Mouse (Mus musculus): Measurements from ENCODE around the gene Foxred2. TPM values are rescaled to one million over a fixed set of nuclear protein-coding genes. Genes with fewer than 3 reads are reported as not detected.

The Foxred2 gene
- polyA plus RNA-seq, 1 experiment, result 9.7 TPM

GRCm38 (mm10) chr15:77906545-77906944, 50.0 kb downstream of the Foxred2 start:
- Histone ChIP-seq H3K27me3 (ENCODE audit: control insufficient read depth, insufficient read depth, low read length) (no peaks in the 10 kb centered on the region), H3K4me1 (replicated peaks; ENCODE audit: control insufficient read depth, insufficient read depth, low read length) (peaks cover 24% of the 10 kb centered on the region), H3K27ac (ENCODE audit: control insufficient read depth, insufficient read depth, low read length) (no peak overlapping the region), H3K36me3 (ENCODE audit: control insufficient read depth, insufficient read depth, low read length) (no peaks in the 10 kb centered on the region), H3K4me3 (ENCODE audit: control insufficient read depth, insufficient read depth, low read length) (no peak overlapping the region)
- 90% methylated on average over 10 of the region's 10 CpGs for WGBS
- no peak for TF ChIP-seq POLR2A (IDR thresholded peaks at IDR 0.05; ENCODE audit: control insufficient read depth, extremely low read depth, insufficient read depth, low read length, poor library complexity)
- no peak for DNase-seq

- 92% methylated on average over 8 of the region's 8 CpGs for WGBS
- Histone ChIP-seq H3K4me3 (ENCODE audit: control insufficient read depth, insufficient read depth, low read length) (no peak overlapping the region), H3K4me1 (replicated peaks; ENCODE audit: control insufficient read depth, insufficient read depth, low read length) (peaks cover 24% of the 10 kb centered on the region), H3K27ac (ENCODE audit: control insufficient read depth, insufficient read depth, low read length) (no peak overlapping the region), H3K36me3 (ENCODE audit: control insufficient read depth, insufficient read depth, low read length) (no peaks in the 10 kb centered on the region), H3K27me3 (ENCODE audit: control insufficient read depth, insufficient read depth, low read length) (no peaks in the 10 kb centered on the region)
- DNase-seq, result no peak
- TF ChIP-seq CTCF (IDR thresholded peaks at IDR 0.05; ENCODE audit: borderline replicate concordance, control insufficient read depth, extremely low read depth, insufficient read depth, low read length, poor library complexity) (no peak), POLR2A (IDR thresholded peaks at IDR 0.05; ENCODE audit: control insufficient read depth, extremely low read depth, insufficient read depth, low read length, poor library complexity) (no peak)
Observed at GRCm38 (mm10) chr15:77906081-77906480, 50.4 kb downstream of the Foxred2 start.

- DNase-seq, result peak; percentile 71
- 18% methylated on average over 26 of the region's 26 CpGs for WGBS
- H3K27ac ChIP-seq (ENCODE audit: control insufficient read depth, insufficient read depth, low read length), result peak overlapping the region; percentile 37
- TF ChIP-seq CTCF (IDR thresholded peaks at IDR 0.05; ENCODE audit: borderline replicate concordance, control insufficient read depth, extremely low read depth, insufficient read depth, low read length, poor library complexity), result 0 out of 2 replicates have a peak, but pooled peaks have one; percentile 13
- TF ChIP-seq POLR2A (IDR thresholded peaks at IDR 0.05; ENCODE audit: control insufficient read depth, extremely low read depth, insufficient read depth, low read length, poor library complexity), result no peak
- no peaks in the 10 kb centered on the region for H3K36me3 ChIP-seq (ENCODE audit: control insufficient read depth, insufficient read depth, low read length)
- peak overlapping the region; percentile 24; the same call in 1 of the 2 replicates for H3K4me3 ChIP-seq (ENCODE audit: control insufficient read depth, insufficient read depth, low read length)
- H3K4me1 ChIP-seq (replicated peaks; ENCODE audit: control insufficient read depth, insufficient read depth, low read length), result peaks cover 24% of the 10 kb centered on the region
- H3K27me3 ChIP-seq (ENCODE audit: control insufficient read depth, insufficient read depth, low read length), result no peaks in the 10 kb centered on the region
Observed at GRCm38 (mm10) chr15:77905275-77905970, 51.1 kb downstream of the Foxred2 start.

GRCm38 (mm10) chr15:77904363-77904892, 52.1 kb downstream of the Foxred2 start:
- Histone ChIP-seq H3K27ac (ENCODE audit: control insufficient read depth, insufficient read depth, low read length) (peak overlapping the region; percentile 4; the same call in 1 of the 2 replicates), H3K36me3 (ENCODE audit: control insufficient read depth, insufficient read depth, low read length) (no peaks in the 10 kb centered on the region), H3K4me3 (ENCODE audit: control insufficient read depth, insufficient read depth, low read length) (no peak overlapping the region), H3K4me1 (replicated peaks; ENCODE audit: control insufficient read depth, insufficient read depth, low read length) (peaks cover 24% of the 10 kb centered on the region), H3K27me3 (ENCODE audit: control insufficient read depth, insufficient read depth, low read length) (no peaks in the 10 kb centered on the region)
- WGBS, result 23% methylated on average over 12 of the region's 12 CpGs
- TF ChIP-seq POLR2A (IDR thresholded peaks at IDR 0.05; ENCODE audit: control insufficient read depth, extremely low read depth, insufficient read depth, low read length, poor library complexity) (no peak), CTCF (IDR thresholded peaks at IDR 0.05; ENCODE audit: borderline replicate concordance, control insufficient read depth, extremely low read depth, insufficient read depth, low read length, poor library complexity) (no peak)
- DNase-seq, result peak; percentile 51

GRCm38 (mm10) chr15:77903176-77903575, 53.3 kb downstream of the Foxred2 start:
- Histone ChIP-seq H3K4me1 (replicated peaks; ENCODE audit: control insufficient read depth, insufficient read depth, low read length) (peaks cover 24% of the 10 kb centered on the region), H3K27me3 (ENCODE audit: control insufficient read depth, insufficient read depth, low read length) (no peaks in the 10 kb centered on the region), H3K27ac (ENCODE audit: control insufficient read depth, insufficient read depth, low read length) (no peak overlapping the region), H3K4me3 (ENCODE audit: control insufficient read depth, insufficient read depth, low read length) (no peak overlapping the region), H3K36me3 (ENCODE audit: control insufficient read depth, insufficient read depth, low read length) (no peaks in the 10 kb centered on the region)
- TF ChIP-seq POLR2A (IDR thresholded peaks at IDR 0.05; ENCODE audit: control insufficient read depth, extremely low read depth, insufficient read depth, low read length, poor library complexity), result no peak
- DNase-seq, result no peak
- 74% methylated on average over 5 of the region's 5 CpGs for WGBS

- 80% methylated on average over 13 of the region's 14 CpGs for WGBS
- Histone ChIP-seq H3K4me1 (replicated peaks; ENCODE audit: control insufficient read depth, insufficient read depth, low read length) (peaks cover 7% of the 10 kb centered on the region), H3K36me3 (ENCODE audit: control insufficient read depth, insufficient read depth, low read length) (no peaks in the 10 kb centered on the region), H3K4me3 (ENCODE audit: control insufficient read depth, insufficient read depth, low read length) (no peak overlapping the region), H3K27ac (ENCODE audit: control insufficient read depth, insufficient read depth, low read length) (peak overlapping the region; percentile 2; the same call in 1 of the 2 replicates), H3K27me3 (ENCODE audit: control insufficient read depth, insufficient read depth, low read length) (no peaks in the 10 kb centered on the region)
- no peak for TF ChIP-seq POLR2A (IDR thresholded peaks at IDR 0.05; ENCODE audit: control insufficient read depth, extremely low read depth, insufficient read depth, low read length, poor library complexity)
- TF ChIP-seq CTCF (IDR thresholded peaks at IDR 0.05; ENCODE audit: borderline replicate concordance, control insufficient read depth, extremely low read depth, insufficient read depth, low read length, poor library complexity), result no peak
- DNase-seq, result no peak
Observed at GRCm38 (mm10) chr15:77894926-77895325, 61.6 kb downstream of the Foxred2 start.
